Mouse (Mus musculus): Measurements from ENCODE around the gene Twnk. TPM values are rescaled to one million over a fixed set of nuclear protein-coding genes. Genes with fewer than 3 reads are reported as not detected.

The Twnk gene
- polyA plus RNA-seq, 1 experiment from 2014 or later: 19.8 TPM

- Histone ChIP-seq H3K4me3 (ENCODE audit: low read length) (no peak overlapping the region), H3K4me2 (ENCODE audit: low read depth, low read length) (no peak overlapping the region), H3K9me3 (ENCODE audit: control insufficient read depth, low read length) (no peaks in the 10 kb centered on the region), H3K9ac (ENCODE audit: low read depth, low read length) (peak overlapping the region; percentile 23; the same call in 1 of the 2 replicates), H3K27me3 (replicated peaks; ENCODE audit: control insufficient read depth, insufficient read depth, low read length) (no peaks in the 10 kb centered on the region), H3K4me1 (ENCODE audit: control insufficient read depth, insufficient read depth, low read length) (peaks cover 16% of the 10 kb centered on the region), H3K27ac (ENCODE audit: low read length) (no peak overlapping the region), H3K36me3 (ENCODE audit: control insufficient read depth, insufficient read depth, low read length) (no peaks in the 10 kb centered on the region)
- WGBS: 79% methylated on average over 9 of the region's 9 CpGs
- ATAC-seq: no peak
Observed at GRCm38 (mm10) chr19:45049523-45049922, 44.1 kb downstream of the Twnk start.

GRCm38 (mm10) chr19:45053451-45053850, 48.0 kb downstream of the Twnk start:
- Histone ChIP-seq H3K9ac (ENCODE audit: low read depth, low read length) (no peak overlapping the region), H3K27me3 (replicated peaks; ENCODE audit: control insufficient read depth, insufficient read depth, low read length) (no peaks in the 10 kb centered on the region), H3K4me3 (ENCODE audit: low read length) (no peak overlapping the region), H3K36me3 (ENCODE audit: control insufficient read depth, insufficient read depth, low read length) (no peaks in the 10 kb centered on the region), H3K9me3 (ENCODE audit: control insufficient read depth, low read length) (no peaks in the 10 kb centered on the region), H3K4me2 (ENCODE audit: low read depth, low read length) (no peak overlapping the region), H3K4me1 (ENCODE audit: control insufficient read depth, insufficient read depth, low read length) (peaks cover 16% of the 10 kb centered on the region), H3K27ac (ENCODE audit: low read length) (no peak overlapping the region)
- 86% methylated on average over 8 of the region's 8 CpGs for WGBS
- ATAC-seq: no peak

- peaks cover 20% of the 10 kb centered on the region for H3K4me1 ChIP-seq (ENCODE audit: control insufficient read depth, insufficient read depth, low read length)
- no peaks in the 10 kb centered on the region for H3K27me3 ChIP-seq (replicated peaks; ENCODE audit: control insufficient read depth, insufficient read depth, low read length)
- H3K4me2 ChIP-seq (ENCODE audit: low read depth, low read length): no peak overlapping the region
- no peak overlapping the region for H3K27ac ChIP-seq (ENCODE audit: low read length)
- 78% methylated on average over 6 of the region's 6 CpGs for WGBS
- H3K36me3 ChIP-seq (ENCODE audit: control insufficient read depth, insufficient read depth, low read length): no peaks in the 10 kb centered on the region
- no peak overlapping the region for H3K4me3 ChIP-seq (ENCODE audit: low read length)
- H3K9me3 ChIP-seq (ENCODE audit: control insufficient read depth, low read length): no peaks in the 10 kb centered on the region
- H3K9ac ChIP-seq (ENCODE audit: low read depth, low read length): no peak overlapping the region
- ATAC-seq: no peak
Observed at GRCm38 (mm10) chr19:45054892-45055690, 49.6 kb downstream of the Twnk start.

GRCm38 (mm10) chr19:45056364-45056763, 50.9 kb downstream of the Twnk start:
- Histone ChIP-seq H3K9me3 (ENCODE audit: control insufficient read depth, low read length) (no peaks in the 10 kb centered on the region), H3K4me3 (ENCODE audit: low read length) (no peak overlapping the region), H3K27ac (ENCODE audit: low read length) (no peak overlapping the region), H3K4me2 (ENCODE audit: low read depth, low read length) (no peak overlapping the region), H3K4me1 (ENCODE audit: control insufficient read depth, insufficient read depth, low read length) (peaks cover 20% of the 10 kb centered on the region), H3K9ac (ENCODE audit: low read depth, low read length) (no peak overlapping the region), H3K27me3 (replicated peaks; ENCODE audit: control insufficient read depth, insufficient read depth, low read length) (no peaks in the 10 kb centered on the region), H3K36me3 (ENCODE audit: control insufficient read depth, insufficient read depth, low read length) (no peaks in the 10 kb centered on the region)
- 48% methylated on average over 4 of the region's 4 CpGs for WGBS
- no peak for ATAC-seq

- Histone ChIP-seq H3K4me2 (ENCODE audit: low read depth, low read length) (peak overlapping the region; percentile 76), H3K36me3 (ENCODE audit: control insufficient read depth, insufficient read depth, low read length) (no peaks in the 10 kb centered on the region), H3K4me1 (ENCODE audit: control insufficient read depth, insufficient read depth, low read length) (peaks cover 20% of the 10 kb centered on the region), H3K9ac (ENCODE audit: low read depth, low read length) (peak overlapping the region; percentile 71), H3K27ac (ENCODE audit: low read length) (peak overlapping the region; percentile 90), H3K27me3 (replicated peaks; ENCODE audit: control insufficient read depth, insufficient read depth, low read length) (no peaks in the 10 kb centered on the region), H3K9me3 (ENCODE audit: control insufficient read depth, low read length) (no peaks in the 10 kb centered on the region), H3K4me3 (ENCODE audit: low read length) (peak overlapping the region; percentile 49)
- ATAC-seq: no peak
- 66% methylated on average over 7 of the region's 7 CpGs for WGBS
Observed at GRCm38 (mm10) chr19:45056908-45057698, 51.6 kb downstream of the Twnk start.

- 35% methylated on average over 7 of the region's 7 CpGs for WGBS
- Histone ChIP-seq H3K9ac (ENCODE audit: low read depth, low read length) (peak overlapping the region; percentile 71), H3K4me3 (ENCODE audit: low read length) (peak overlapping the region; percentile 49), H3K4me1 (ENCODE audit: control insufficient read depth, insufficient read depth, low read length) (peaks cover 20% of the 10 kb centered on the region), H3K27ac (ENCODE audit: low read length) (peak overlapping the region; percentile 90), H3K27me3 (replicated peaks; ENCODE audit: control insufficient read depth, insufficient read depth, low read length) (no peaks in the 10 kb centered on the region), H3K4me2 (ENCODE audit: low read depth, low read length) (peak overlapping the region; percentile 76), H3K36me3 (ENCODE audit: control insufficient read depth, insufficient read depth, low read length) (no peaks in the 10 kb centered on the region), H3K9me3 (ENCODE audit: control insufficient read depth, low read length) (no peaks in the 10 kb centered on the region)
- ATAC-seq: 0 out of 2 replicates have a peak, but pooled peaks have one; percentile 1
Observed at GRCm38 (mm10) chr19:45057724-45058112, 52.3 kb downstream of the Twnk start.

DNA sequence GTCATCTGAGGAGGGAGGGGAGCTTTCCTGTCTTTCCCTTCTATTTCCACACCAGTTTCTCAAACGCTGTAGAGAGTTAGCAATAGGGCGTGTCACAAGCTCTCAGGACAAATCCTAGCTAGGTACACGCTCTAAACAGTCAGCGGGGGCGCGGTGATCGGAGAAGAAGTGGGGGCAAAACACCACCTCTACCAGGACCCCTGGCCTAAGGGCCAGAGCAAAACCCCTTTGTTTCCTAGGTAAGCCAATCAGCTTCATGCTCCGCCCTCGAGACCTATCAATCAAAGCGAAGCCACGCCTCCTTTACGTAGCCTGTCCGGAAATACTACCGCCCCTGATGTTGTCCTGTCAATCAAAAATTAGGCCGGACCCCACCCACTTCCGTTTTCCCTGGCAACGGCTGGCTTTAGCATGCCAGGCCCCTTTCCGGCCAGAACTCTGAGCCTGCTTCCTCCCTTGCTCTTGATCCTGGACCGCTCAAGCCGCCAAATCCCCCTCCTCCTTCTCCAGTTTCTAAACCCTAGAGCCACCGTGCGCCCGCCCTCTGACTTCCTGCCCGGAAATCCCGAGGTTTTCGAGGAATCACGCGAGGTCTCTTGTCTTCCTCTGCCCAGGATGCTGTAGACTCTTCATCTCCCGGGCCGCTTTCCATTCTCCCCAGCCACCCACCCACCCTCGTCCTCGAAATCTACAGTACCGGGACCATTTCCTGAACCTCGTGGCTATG, 52.8 kb downstream of the Twnk start:
- Histone ChIP-seq H3K4me1 (ENCODE audit: control insufficient read depth, insufficient read depth, low read length) (peaks cover 20% of the 10 kb centered on the region), H3K9me3 (ENCODE audit: control insufficient read depth, low read length) (no peaks in the 10 kb centered on the region), H3K9ac (ENCODE audit: low read depth, low read length) (peak overlapping the region; percentile 71), H3K27ac (ENCODE audit: low read length) (peak overlapping the region; percentile 90), H3K27me3 (replicated peaks; ENCODE audit: control insufficient read depth, insufficient read depth, low read length) (no peaks in the 10 kb centered on the region), H3K36me3 (ENCODE audit: control insufficient read depth, insufficient read depth, low read length) (no peaks in the 10 kb centered on the region), H3K4me2 (ENCODE audit: low read depth, low read length) (peak overlapping the region; percentile 76), H3K4me3 (ENCODE audit: low read length) (peak overlapping the region; percentile 49)
- under 1% methylated on average over 34 of the region's 34 CpGs for WGBS
- peak; percentile 92 for ATAC-seq

GRCm38 (mm10) chr19:45058841-45059240, 53.4 kb downstream of the Twnk start:
- Histone ChIP-seq H3K36me3 (ENCODE audit: control insufficient read depth, insufficient read depth, low read length) (no peaks in the 10 kb centered on the region), H3K27me3 (replicated peaks; ENCODE audit: control insufficient read depth, insufficient read depth, low read length) (no peaks in the 10 kb centered on the region), H3K9ac (ENCODE audit: low read depth, low read length) (peak overlapping the region; percentile 70), H3K9me3 (ENCODE audit: control insufficient read depth, low read length) (no peaks in the 10 kb centered on the region), H3K27ac (ENCODE audit: low read length) (peak overlapping the region; percentile 90), H3K4me2 (ENCODE audit: low read depth, low read length) (peak overlapping the region; percentile 76), H3K4me1 (ENCODE audit: control insufficient read depth, insufficient read depth, low read length) (peaks cover 20% of the 10 kb centered on the region), H3K4me3 (ENCODE audit: low read length) (peak overlapping the region; percentile 49)
- ATAC-seq: peak; percentile 19; the same call in 1 of the 2 replicates
- under 1% methylated on average over 14 of the region's 14 CpGs for WGBS

Data from intestine, embryonic 16.5 days (tissue).